Mouse (Mus musculus) right cerebral cortex, postnatal 10 days (tissue): ENCODE results near the gene Cdc34b.
A peak's percentile ranks its signal among the peaks of the same experiment; 100 is the strongest.
"Not testable (repeated sequence)": the region's sequence is repeated elsewhere in the genome, so short reads cannot be mapped to it uniquely, and the experiment has no call there.

Experiments
- DNase-seq, 2 experiments: peaks; one replicate each; pipeline ENCODE4 v3.0.0; 2021; ENCODE audit warnings: low spot score in 2 of 2

The Cdc34b gene

GRCm38 (mm10) chr11:94741732-94742272 lies at the start of gene Cdc34b:
Gene Cdc34b, plus strand, starts transcription at chr11:94741782.
- DNase-seq, result no peak

DNA sequence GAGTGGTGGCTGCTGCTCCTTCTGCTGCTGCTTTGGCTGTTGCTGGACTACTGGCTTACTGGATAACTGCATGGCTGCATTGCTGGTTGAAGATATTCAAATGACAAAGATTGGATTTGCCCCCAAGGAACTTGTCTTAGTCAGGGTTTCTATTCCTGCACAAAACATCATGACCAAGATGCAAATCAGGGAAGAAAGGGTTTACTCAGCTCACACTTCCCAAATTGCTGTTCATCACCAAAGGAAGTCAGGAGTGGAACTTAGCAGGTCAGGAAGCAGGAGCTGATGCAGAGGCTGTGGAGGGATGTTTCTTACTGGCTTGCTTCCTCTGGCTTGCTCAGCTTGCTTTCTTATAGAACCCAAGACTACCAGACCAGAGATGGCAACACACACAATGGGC lies 49.1 kb upstream of the Cdc34b start:
- not testable (repeated sequence) for DNase-seq

- no peak for DNase-seq
Observed at GRCm38 (mm10) chr11:94695508-94695907, 46.1 kb upstream of the Cdc34b start.

DNA sequence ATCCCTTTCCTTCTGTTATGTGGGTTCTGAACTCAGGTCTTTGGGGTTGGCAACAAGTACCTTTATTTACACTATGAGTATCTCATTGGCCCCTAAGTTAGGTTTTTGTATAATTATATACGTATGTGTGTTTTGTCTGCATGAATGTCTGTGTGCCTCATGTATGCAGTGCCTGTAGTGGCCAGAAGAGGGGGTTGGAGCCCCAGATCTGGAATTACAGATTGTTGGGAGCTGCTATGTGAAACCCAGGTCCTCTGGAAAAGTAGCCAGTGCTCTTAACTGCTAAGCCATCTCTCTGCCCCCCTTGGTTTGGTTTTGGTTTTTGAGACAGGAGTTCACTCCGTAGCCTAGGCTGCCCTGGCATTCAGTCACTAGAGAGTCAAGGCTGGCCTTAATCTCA lies 44.4 kb upstream of the Cdc34b start:
- no peak for DNase-seq

- no peak for DNase-seq
Observed at GRCm38 (mm10) chr11:94697703-94698464, 43.7 kb upstream of the Cdc34b start.

DNA sequence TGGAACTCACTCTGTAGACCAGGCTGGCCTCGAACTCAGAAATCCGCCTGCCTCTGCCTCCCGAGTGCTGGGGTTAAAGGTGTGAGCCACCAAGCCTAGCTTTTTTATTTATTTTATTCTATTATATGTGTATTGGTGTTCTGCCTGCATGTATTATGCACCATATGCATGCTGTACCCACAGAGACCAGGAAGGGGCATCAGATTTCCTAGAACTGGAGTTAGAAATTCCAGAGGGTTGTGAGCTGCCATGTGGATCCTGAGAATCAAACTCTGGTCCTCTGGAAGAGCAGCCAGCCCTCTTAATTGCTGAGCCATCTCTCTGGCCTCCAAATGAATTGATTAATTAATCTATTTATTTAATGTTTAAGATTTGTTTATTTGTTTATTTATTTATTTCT lies 42.2 kb upstream of the Cdc34b start:
- no peak for DNase-seq

GRCm38 (mm10) chr11:94701401-94702215 lies 40.0 kb upstream of the Cdc34b start:
- DNase-seq, result no peak

DNA sequence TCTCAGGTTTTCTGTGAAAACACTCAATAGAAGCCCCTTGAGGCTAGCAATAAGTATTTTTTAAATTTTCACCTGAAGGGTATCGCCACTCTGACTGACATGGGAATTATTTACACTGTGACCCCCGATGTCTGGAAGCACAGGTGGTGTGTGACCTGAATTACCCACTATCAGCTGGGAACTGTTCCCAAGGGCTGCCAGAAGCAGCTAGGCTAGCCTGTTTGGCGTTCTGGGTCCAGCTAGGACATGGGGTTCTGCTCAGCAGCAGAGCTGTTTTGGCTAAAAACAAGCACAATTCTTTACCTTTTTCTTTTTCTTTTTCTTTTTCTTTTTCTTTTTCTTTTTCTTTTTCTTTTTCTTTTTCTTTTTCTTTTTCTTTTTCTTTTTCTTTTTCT lies 39.4 kb upstream of the Cdc34b start:
- no peak for DNase-seq

DNA sequence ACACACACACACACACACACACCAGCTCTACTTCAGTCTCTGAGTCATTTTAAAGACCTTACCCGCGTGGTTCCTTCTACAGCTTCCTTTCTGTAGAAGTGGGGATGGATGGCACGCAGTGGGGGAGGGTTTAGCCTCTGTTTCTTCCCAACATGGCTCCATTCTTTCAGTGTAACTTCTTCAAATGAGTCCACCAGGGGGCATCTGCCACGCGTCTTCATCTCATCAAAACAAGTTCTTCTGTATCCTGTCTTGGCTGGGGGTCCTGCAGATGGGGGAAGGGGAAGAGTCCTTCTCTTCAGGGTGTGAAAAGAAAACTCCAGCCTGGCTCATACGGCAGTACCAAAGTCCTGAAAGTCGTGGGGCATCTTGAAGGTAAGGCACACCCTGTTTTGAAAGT lies 37.6 kb upstream of the Cdc34b start:
- no peak for DNase-seq

- DNase-seq, result no peak
Observed at GRCm38 (mm10) chr11:94704472-94704871, 37.1 kb upstream of the Cdc34b start, which contains the start of gene Gm11541. Gene Gm11541, minus strand, starts transcription at chr11:94704499.

- DNase-seq, result no peak
Observed at GRCm38 (mm10) chr11:94713246-94713860, 28.2 kb upstream of the Cdc34b start.

GRCm38 (mm10) chr11:94715622-94716021 lies 26.0 kb upstream of the Cdc34b start:
- DNase-seq, result peak; percentile 59 to 64

GRCm38 (mm10) chr11:94716754-94717153 lies 24.8 kb upstream of the Cdc34b start:
- peak in 1 of 2 experiments; percentile 43 for DNase-seq

- no peak for DNase-seq
Observed at GRCm38 (mm10) chr11:94717239-94717638, 24.3 kb upstream of the Cdc34b start.

GRCm38 (mm10) chr11:94718113-94718909 lies 23.3 kb upstream of the Cdc34b start:
- no peak for DNase-seq

GRCm38 (mm10) chr11:94719216-94719615 lies 22.4 kb upstream of the Cdc34b start:
- DNase-seq, result no peak

- no peak for DNase-seq
Observed at GRCm38 (mm10) chr11:94727306-94727705, 14.3 kb upstream of the Cdc34b start.

DNA sequence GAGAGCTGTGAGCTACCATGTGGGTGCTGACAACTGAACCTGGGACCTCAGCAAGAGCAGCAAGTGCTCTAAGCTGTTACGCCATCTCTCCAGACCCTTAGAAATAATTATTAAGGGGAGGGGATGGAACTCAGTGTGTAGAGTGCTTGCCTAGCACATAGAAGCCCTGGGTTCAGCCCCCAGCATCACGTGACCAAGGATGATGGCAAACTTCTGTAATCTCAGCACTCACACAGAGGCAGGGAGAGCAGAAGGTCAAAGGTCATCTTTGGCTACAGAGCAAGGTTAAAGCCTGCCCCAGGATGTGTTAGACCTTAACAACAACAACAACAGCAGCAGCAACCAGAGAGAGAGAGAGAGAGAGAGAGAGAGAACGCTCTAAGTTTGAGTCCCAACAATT lies 13.0 kb upstream of the Cdc34b start:
- no peak for DNase-seq

GRCm38 (mm10) chr11:94729565-94729964 lies 12.0 kb upstream of the Cdc34b start:
- no peak for DNase-seq

GRCm38 (mm10) chr11:94730261-94730660 lies 11.3 kb upstream of the Cdc34b start:
- DNase-seq, result peak; percentile 58 to 84

GRCm38 (mm10) chr11:94731229-94731628 lies 10.4 kb upstream of the Cdc34b start:
- DNase-seq, result no peak
